Mouse (Mus musculus) megakaryocyte, embryonic 14.5 days (primary cell): ENCODE data around the gene Ank3. TPM values are rescaled to one million over a fixed set of nuclear protein-coding genes. Genes with fewer than 3 reads are reported as not detected.

Experiments used
- H3K27me3 ChIP-seq: replicated peaks from 2 replicates; pipeline ENCODE3; 2012; ENCODE audit warnings: inconsistent platforms
- H3K36me3 ChIP-seq: replicated peaks from 2 replicates; pipeline ENCODE3; 2012; ENCODE audit warnings: low read length, inconsistent platforms, mixed read lengths
- H3K4me1 ChIP-seq: 2 replicates; pipeline ENCODE4 v1.6.1; 2012; ENCODE audit warnings: inconsistent platforms
- H3K4me3 ChIP-seq: replicated peaks from 2 replicates; pipeline ENCODE3; 2012; ENCODE audit warnings: moderate library complexity, mild to moderate bottlenecking, inconsistent platforms
- H3K9me3 ChIP-seq: 2 replicates; pipeline ENCODE4 v1.6.1; 2012; ENCODE audit warnings: inconsistent platforms
- FLI1 ChIP-seq: IDR thresholded peaks from 2 replicates; pipeline ENCODE4 v1.6.1; 2012; ENCODE audit warnings: low read length, inconsistent platforms, mixed read lengths
- GATA1 ChIP-seq: IDR thresholded peaks from 3 replicates; pipeline ENCODE4 v1.6.1; 2012; ENCODE audit warnings: mixed read lengths, low read length, inconsistent platforms, borderline replicate concordance
- polyA plus RNA-seq: library from polyadenylated mRNA; stranded (reverse); fragments of >175 nt; gene quantifications from 2 replicates; pipeline ENCODE4 v1.2.3, GENCODE M21; 2012; ENCODE audit warnings: low replicate concordance; ENCODE audit not compliant: insufficient read depth

Ank3 gene
- polyA plus RNA-seq, 1 experiment = 4.4 TPM

- Histone ChIP-seq H3K27me3 (no peaks in the 10 kb centered on the region), H3K36me3 (no peaks in the 10 kb centered on the region), H3K9me3 (peaks cover 38% of the 10 kb centered on the region), H3K4me1 (no peaks in the 10 kb centered on the region), H3K4me3 (no peak overlapping the region)
- TF ChIP-seq FLI1 (no peak), GATA1 (no peak)
Observed at GRCm38 (mm10) chr10:69503791-69504190, 105.2 kb downstream of the Ank3 start.

- H3K4me1 ChIP-seq = no peaks in the 10 kb centered on the region
- peaks cover 35% of the 10 kb centered on the region for H3K9me3 ChIP-seq
- no peaks in the 10 kb centered on the region for H3K27me3 ChIP-seq
- TF ChIP-seq FLI1 (no peak), GATA1 (no peak)
- no peaks in the 10 kb centered on the region for H3K36me3 ChIP-seq
- no peak overlapping the region for H3K4me3 ChIP-seq
Observed at GRCm38 (mm10) chr10:69507719-69508118, 109.1 kb downstream of the Ank3 start.

GRCm38 (mm10) chr10:69510392-69510791 is 111.8 kb downstream of the Ank3 start:
- Histone ChIP-seq H3K36me3 (no peaks in the 10 kb centered on the region), H3K4me1 (no peaks in the 10 kb centered on the region), H3K27me3 (no peaks in the 10 kb centered on the region), H3K9me3 (peaks cover 28% of the 10 kb centered on the region), H3K4me3 (no peak overlapping the region)
- no peak for TF ChIP-seq FLI1
- no peak for TF ChIP-seq GATA1

- no peak overlapping the region for H3K4me3 ChIP-seq
- no peaks in the 10 kb centered on the region for H3K27me3 ChIP-seq
- no peaks in the 10 kb centered on the region for H3K4me1 ChIP-seq
- H3K9me3 ChIP-seq = peaks cover 27% of the 10 kb centered on the region
- H3K36me3 ChIP-seq = no peaks in the 10 kb centered on the region
- no peak for TF ChIP-seq GATA1
- TF ChIP-seq FLI1 = no peak
Observed at GRCm38 (mm10) chr10:69511234-69511633, 112.7 kb downstream of the Ank3 start.

GRCm38 (mm10) chr10:69521977-69522376 is 123.4 kb downstream of the Ank3 start:
- Histone ChIP-seq H3K4me3 (no peak overlapping the region), H3K27me3 (no peaks in the 10 kb centered on the region), H3K36me3 (no peaks in the 10 kb centered on the region), H3K4me1 (no peaks in the 10 kb centered on the region), H3K9me3 (peaks cover 21% of the 10 kb centered on the region)
- TF ChIP-seq FLI1 (no peak), GATA1 (no peak)

- H3K36me3 ChIP-seq = no peaks in the 10 kb centered on the region
- peaks cover 26% of the 10 kb centered on the region for H3K9me3 ChIP-seq
- no peaks in the 10 kb centered on the region for H3K4me1 ChIP-seq
- no peak for TF ChIP-seq GATA1
- no peak for TF ChIP-seq FLI1
- no peak overlapping the region for H3K4me3 ChIP-seq
- no peaks in the 10 kb centered on the region for H3K27me3 ChIP-seq
Observed at GRCm38 (mm10) chr10:69523202-69523601, 124.6 kb downstream of the Ank3 start.

- Histone ChIP-seq H3K9me3 (peaks cover 29% of the 10 kb centered on the region), H3K4me3 (no peak overlapping the region), H3K4me1 (no peaks in the 10 kb centered on the region), H3K27me3 (no peaks in the 10 kb centered on the region), H3K36me3 (no peaks in the 10 kb centered on the region)
- TF ChIP-seq FLI1 = no peak
- no peak for TF ChIP-seq GATA1
Observed at GRCm38 (mm10) chr10:69527318-69527717, 128.7 kb downstream of the Ank3 start.

GRCm38 (mm10) chr10:69528746-69529145 is 130.2 kb downstream of the Ank3 start:
- peaks cover 28% of the 10 kb centered on the region for H3K9me3 ChIP-seq
- H3K27me3 ChIP-seq = no peaks in the 10 kb centered on the region
- TF ChIP-seq GATA1 (no peak), FLI1 (no peak)
- H3K4me1 ChIP-seq = no peaks in the 10 kb centered on the region
- no peak overlapping the region for H3K4me3 ChIP-seq
- H3K36me3 ChIP-seq = no peaks in the 10 kb centered on the region

- Histone ChIP-seq H3K27me3 (no peaks in the 10 kb centered on the region), H3K4me1 (no peaks in the 10 kb centered on the region), H3K9me3 (peaks cover 29% of the 10 kb centered on the region), H3K4me3 (no peak overlapping the region), H3K36me3 (no peaks in the 10 kb centered on the region)
- TF ChIP-seq FLI1 (no peak), GATA1 (no peak)
Observed at GRCm38 (mm10) chr10:69530326-69530725, 131.8 kb downstream of the Ank3 start.

- Histone ChIP-seq H3K4me3 (no peak overlapping the region), H3K4me1 (no peaks in the 10 kb centered on the region)
Observed at GRCm38 (mm10) chr10:69531569-69531968, 133.0 kb downstream of the Ank3 start.

More at GRCm38 (mm10) chr10:69531569-69531968, 133.0 kb downstream of the Ank3 start:
- no peaks in the 10 kb centered on the region for H3K27me3 ChIP-seq
- no peaks in the 10 kb centered on the region for H3K36me3 ChIP-seq
- TF ChIP-seq GATA1 (no peak), FLI1 (no peak)
- peaks cover 36% of the 10 kb centered on the region for H3K9me3 ChIP-seq
